Mouse (Mus musculus): ENCODE data around the gene Sp110. TPM values are rescaled to one million over a fixed set of nuclear protein-coding genes. Genes with fewer than 3 reads are reported as not detected.
"Not testable (repeated sequence)": the region's sequence is repeated elsewhere in the genome, so short reads cannot be mapped to it uniquely, and the experiment has no call there.

Gene Sp110
- polyA plus RNA-seq (2015; fragmentation: Nextera tagmentation; extraction: Ambion mirVana), result 1.4 TPM in 2 replicates

GRCm38 (mm10) chr1:85598271-85599012 is at the start of gene Sp110:
Gene Sp110 (minus strand): TSS chr1:85598817.
- H3K4me1 ChIP-seq; H3K27me3 ChIP-seq; H3K27ac ChIP-seq; H3K9me3 ChIP-seq; H3K4me2 ChIP-seq (replicated peaks); ATAC-seq (ENCODE audit: low FRiP score, low read depth); H3K36me3 ChIP-seq; H3K9ac ChIP-seq; H3K4me3 ChIP-seq: not testable (repeated sequence)
- WGBS, result 72% methylated on average over 17 of the region's 17 CpGs

DNA sequence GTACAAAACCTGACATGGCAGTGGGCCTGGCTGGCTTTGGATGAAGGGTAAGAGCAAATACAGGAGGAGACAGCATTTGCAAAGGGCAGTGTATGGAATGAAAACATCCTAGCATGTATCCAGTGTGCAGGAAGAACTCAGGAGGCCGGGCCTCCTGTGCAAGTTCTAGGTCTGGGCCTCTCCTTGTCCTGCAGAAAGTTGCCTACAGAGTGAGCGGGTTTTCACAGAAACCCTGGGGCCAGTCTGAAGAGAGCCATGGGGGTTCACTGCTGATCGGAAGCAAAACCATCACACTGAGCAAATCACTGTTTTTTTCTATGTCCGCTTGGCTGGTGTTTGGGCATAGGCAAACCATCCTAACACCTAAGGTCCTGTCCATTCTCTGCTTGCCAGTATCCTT is 39.5 kb upstream of the Sp110 start:
- not testable (repeated sequence) for H3K36me3 ChIP-seq; H3K27ac ChIP-seq; ATAC-seq (ENCODE audit: low FRiP score, low read depth); H3K4me1 ChIP-seq; H3K9me3 ChIP-seq; H3K4me2 ChIP-seq (replicated peaks); H3K4me3 ChIP-seq; H3K9ac ChIP-seq; H3K27me3 ChIP-seq
- WGBS, result 79% methylated on average over 4 of the region's 4 CpGs

DNA sequence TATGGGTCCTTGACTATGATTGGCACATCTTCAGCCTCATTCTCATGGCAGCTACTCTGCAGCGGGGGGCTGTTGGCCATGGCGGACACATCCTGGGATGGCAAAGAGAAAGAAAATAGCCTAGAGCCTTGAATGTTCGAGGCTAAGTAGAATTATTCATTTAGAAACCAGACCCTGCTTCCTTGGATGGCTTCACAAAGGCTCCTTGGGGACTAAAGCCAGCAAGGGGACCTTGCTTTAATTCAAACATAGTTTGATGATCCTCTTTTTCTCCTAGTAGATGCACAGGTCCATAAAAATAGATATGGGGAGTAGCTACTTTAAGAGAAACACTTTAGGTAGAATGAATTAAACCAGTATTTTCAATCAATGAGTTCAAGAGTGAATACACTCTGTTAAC is 38.3 kb upstream of the Sp110 start:
- H3K9ac ChIP-seq; ATAC-seq (ENCODE audit: low FRiP score, low read depth): not testable (repeated sequence)
- 62% methylated on average over 3 of the region's 3 CpGs for WGBS

GRCm38 (mm10) chr1:85618689-85619088 is 20.1 kb upstream of the Sp110 start:
- H3K36me3 ChIP-seq; H3K4me3 ChIP-seq; H3K9ac ChIP-seq; H3K27ac ChIP-seq; H3K27me3 ChIP-seq; ATAC-seq (ENCODE audit: low FRiP score, low read depth); H3K9me3 ChIP-seq; H3K4me1 ChIP-seq; H3K4me2 ChIP-seq (replicated peaks): not testable (repeated sequence)
- 36% methylated on average over 1 of the region's 1 CpGs for WGBS

More for the DNA sequence above, 38.3 kb upstream of the Sp110 start:
- not testable (repeated sequence) for H3K36me3 ChIP-seq; H3K4me2 ChIP-seq (replicated peaks); H3K27me3 ChIP-seq; H3K4me3 ChIP-seq; H3K9me3 ChIP-seq; H3K4me1 ChIP-seq; H3K27ac ChIP-seq

- 64% methylated on average over 4 of the region's 5 CpGs for WGBS
- not testable (repeated sequence) for H3K9me3 ChIP-seq; H3K27me3 ChIP-seq; H3K4me3 ChIP-seq; H3K36me3 ChIP-seq; ATAC-seq (ENCODE audit: low FRiP score, low read depth); H3K9ac ChIP-seq; H3K27ac ChIP-seq; H3K4me1 ChIP-seq; H3K4me2 ChIP-seq (replicated peaks)
These were observed 18.5 kb upstream of the Sp110 start for GRCm38 (mm10) chr1:85617161-85617560.

DNA sequence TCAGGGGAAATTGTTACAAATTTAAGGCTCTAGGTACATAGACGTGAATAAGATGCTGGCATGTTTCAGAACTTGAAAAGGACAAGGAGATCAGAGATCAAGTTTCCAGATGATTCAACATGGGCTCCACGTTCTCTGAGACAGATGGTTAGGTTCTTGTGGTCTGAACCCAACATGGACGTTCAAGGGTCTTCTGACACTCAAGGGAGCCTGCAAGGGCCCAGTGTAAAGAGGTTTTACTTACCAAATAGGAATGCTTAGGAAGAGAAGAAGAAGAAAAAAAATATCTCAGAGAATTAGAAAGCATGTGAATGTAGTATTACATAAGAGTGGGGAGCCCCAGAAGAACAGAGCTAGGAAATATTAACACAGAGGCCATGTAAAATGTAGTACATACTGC is 17.2 kb upstream of the Sp110 start:
- H3K4me3 ChIP-seq; H3K9me3 ChIP-seq; H3K27ac ChIP-seq; H3K9ac ChIP-seq; ATAC-seq (ENCODE audit: low FRiP score, low read depth); H3K4me2 ChIP-seq (replicated peaks); H3K36me3 ChIP-seq; H3K27me3 ChIP-seq; H3K4me1 ChIP-seq: not testable (repeated sequence)
- WGBS, result 55% methylated on average over 3 of the region's 3 CpGs

DNA sequence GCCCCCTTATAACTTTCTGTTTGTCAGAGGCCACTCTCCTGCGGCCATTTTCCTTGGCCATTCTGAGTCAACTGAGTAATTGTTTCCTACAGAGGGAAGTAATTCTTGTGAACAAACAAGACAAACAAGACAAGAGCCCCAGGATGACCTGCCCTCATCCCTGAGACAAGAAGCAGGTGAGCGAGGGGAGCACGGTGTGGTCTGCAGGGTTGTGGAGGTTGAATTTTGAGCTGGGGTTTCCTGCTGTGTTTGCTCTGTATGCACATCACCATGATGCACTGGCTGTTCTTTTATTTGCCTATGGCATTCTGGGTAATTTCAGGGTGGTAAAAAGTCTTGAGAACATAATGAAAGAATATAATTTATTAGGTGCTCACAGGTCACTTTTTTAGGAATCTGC is 16.5 kb upstream of the Sp110 start:
- H3K4me3 ChIP-seq; H3K27ac ChIP-seq; H3K9me3 ChIP-seq; H3K36me3 ChIP-seq; ATAC-seq (ENCODE audit: low FRiP score, low read depth); H3K27me3 ChIP-seq; H3K4me1 ChIP-seq; H3K4me2 ChIP-seq (replicated peaks); H3K9ac ChIP-seq: not testable (repeated sequence)
- 90% methylated on average over 3 of the region's 3 CpGs for WGBS

- not testable (repeated sequence) for ATAC-seq (ENCODE audit: low FRiP score, low read depth); H3K4me1 ChIP-seq; H3K4me2 ChIP-seq (replicated peaks); H3K9ac ChIP-seq; H3K27ac ChIP-seq; H3K9me3 ChIP-seq; H3K4me3 ChIP-seq; H3K36me3 ChIP-seq; H3K27me3 ChIP-seq
- no CpG with 5 or more reads among the region's 4 CpGs for WGBS
These were observed 12.0 kb upstream of the Sp110 start for GRCm38 (mm10) chr1:85610581-85610980.

DNA sequence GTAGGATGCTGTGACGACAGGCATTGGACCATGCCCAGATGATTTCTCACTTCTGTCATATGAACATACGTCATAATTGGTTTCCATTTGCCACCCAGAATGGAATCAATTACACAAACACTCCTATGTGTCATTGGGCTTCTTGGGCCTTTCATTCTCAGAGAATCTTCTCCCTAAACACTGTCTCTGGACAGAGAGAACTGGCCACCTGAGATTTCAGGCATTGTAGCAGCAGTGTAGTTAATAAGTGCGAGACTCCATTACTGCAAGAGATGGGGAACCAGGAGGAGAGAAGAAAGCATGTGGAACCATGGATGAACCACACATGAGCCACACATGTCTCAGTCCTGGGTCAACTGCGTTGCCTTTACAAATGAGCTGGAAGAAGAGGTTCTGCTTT is 9.7 kb upstream of the Sp110 start:
- 82% methylated on average over 3 of the region's 4 CpGs for WGBS
- not testable (repeated sequence) for H3K4me2 ChIP-seq (replicated peaks); ATAC-seq (ENCODE audit: low FRiP score, low read depth); H3K4me1 ChIP-seq; H3K27me3 ChIP-seq; H3K9me3 ChIP-seq; H3K9ac ChIP-seq; H3K27ac ChIP-seq; H3K4me3 ChIP-seq; H3K36me3 ChIP-seq

DNA sequence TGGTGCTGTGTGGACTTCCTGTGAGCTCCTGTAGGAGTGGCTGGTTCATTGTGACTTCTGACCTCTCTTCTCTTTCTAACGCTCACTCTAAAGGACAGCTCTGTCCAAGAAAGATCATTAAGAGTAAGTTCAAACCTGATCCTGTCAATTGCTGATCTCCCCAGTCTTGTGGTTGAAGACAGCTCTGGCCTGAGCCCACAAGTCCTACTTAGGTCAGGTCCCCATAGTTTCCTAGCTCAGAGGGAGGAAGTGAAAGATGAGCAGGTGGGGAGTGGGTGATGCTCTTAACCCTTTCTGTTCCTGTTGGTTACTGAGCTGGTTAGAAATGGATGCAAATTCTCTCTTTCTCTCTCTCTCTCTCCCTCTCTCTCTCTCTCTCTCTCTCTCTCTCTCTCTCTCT is 5.7 kb upstream of the Sp110 start:
- H3K9ac ChIP-seq; H3K9me3 ChIP-seq; H3K27me3 ChIP-seq; H3K36me3 ChIP-seq; H3K4me1 ChIP-seq; H3K27ac ChIP-seq; H3K4me3 ChIP-seq; ATAC-seq (ENCODE audit: low FRiP score, low read depth); H3K4me2 ChIP-seq (replicated peaks): not testable (repeated sequence)
- WGBS, result 67% methylated on average over 1 of the region's 1 CpGs

- H3K27ac ChIP-seq; H3K4me3 ChIP-seq; ATAC-seq (ENCODE audit: low FRiP score, low read depth); H3K9me3 ChIP-seq; H3K4me1 ChIP-seq; H3K36me3 ChIP-seq; H3K4me2 ChIP-seq (replicated peaks); H3K9ac ChIP-seq; H3K27me3 ChIP-seq: not testable (repeated sequence)
- 58% methylated on average over 4 of the region's 4 CpGs for WGBS
These were observed 2.2 kb upstream of the Sp110 start for GRCm38 (mm10) chr1:85600794-85601193.

GRCm38 (mm10) chr1:85600078-85600477 is 1.5 kb upstream of the Sp110 start, which contains the start of gene Sp140:
Gene Sp140 (plus strand): TSS chr1:85600378.
- not testable (repeated sequence) for H3K36me3 ChIP-seq; ATAC-seq (ENCODE audit: low FRiP score, low read depth); H3K9ac ChIP-seq; H3K9me3 ChIP-seq; H3K4me2 ChIP-seq (replicated peaks); H3K4me1 ChIP-seq; H3K4me3 ChIP-seq; H3K27ac ChIP-seq; H3K27me3 ChIP-seq
- no CpG with 5 or more reads among the region's 5 CpGs for WGBS

DNA sequence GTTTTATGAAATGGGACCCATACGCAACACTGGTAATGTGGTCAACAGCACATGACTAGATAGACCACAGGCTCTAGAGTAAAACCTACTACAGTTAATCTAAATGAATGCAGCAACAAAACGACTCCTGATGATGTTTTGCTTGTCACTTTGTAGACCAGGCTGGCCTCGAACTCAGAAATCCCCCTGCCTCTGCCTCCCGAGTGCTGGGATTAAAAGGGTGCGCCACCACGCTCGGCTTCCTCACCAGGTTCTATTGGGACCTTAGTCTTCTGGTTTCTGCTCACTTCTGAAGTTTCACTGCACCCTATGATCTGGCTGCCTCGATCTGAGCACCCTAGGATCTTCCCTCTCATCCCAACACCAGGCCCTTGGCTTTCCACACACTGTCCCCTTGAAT is 6.1 kb downstream of the Sp110 start:
- not testable (repeated sequence) for H3K4me1 ChIP-seq; H3K9me3 ChIP-seq; H3K4me2 ChIP-seq (replicated peaks); ATAC-seq (ENCODE audit: low FRiP score, low read depth); H3K27me3 ChIP-seq; H3K9ac ChIP-seq; H3K27ac ChIP-seq; H3K36me3 ChIP-seq; H3K4me3 ChIP-seq
- WGBS, result 80% methylated on average over 8 of the region's 8 CpGs

Measured in limb, embryonic 13.5 days (tissue).